Mouse (Mus musculus) C2C12 (cell line): Measurements from ENCODE around the gene Fbxo31. TPM values are rescaled to one million over a fixed set of nuclear protein-coding genes. Genes with fewer than 3 reads are reported as not detected.

ENCODE experiments used
- H3K27me3 ChIP-seq: one replicate; pipeline ENCODE4 v1.6.1; 2011; ENCODE audit not compliant: control insufficient read depth, insufficient read depth, insufficient read length
- H3K36me3 ChIP-seq: one replicate; pipeline ENCODE4 v1.6.1; 2011; ENCODE audit not compliant: control insufficient read depth, insufficient read depth
- H3K4me3 ChIP-seq: one replicate; pipeline ENCODE4 v1.5.1; 2011; ENCODE audit warnings: mild to moderate bottlenecking, control low read depth; ENCODE audit not compliant: poor library complexity, insufficient read depth, severe bottlenecking
- H3K79me2 ChIP-seq: one replicate; pipeline ENCODE4 v1.6.1; 2011; ENCODE audit not compliant: control insufficient read depth, insufficient read depth
- H3K79me3 ChIP-seq: one replicate; pipeline ENCODE4 v1.6.1; 2011; ENCODE audit warnings: low read depth, control low read depth
- H3ac ChIP-seq: one replicate; pipeline ENCODE3; 2011; ENCODE audit warnings: low read depth; ENCODE audit not compliant: control insufficient read depth, insufficient read length
- CEBPB ChIP-seq: IDR thresholded peaks from one replicate; pipeline ENCODE4 v1.6.1; 2011; ENCODE audit warnings: low read depth, mild to moderate bottlenecking, control low read depth, moderate library complexity
- CTCF ChIP-seq: IDR thresholded peaks from one replicate; pipeline ENCODE4 v1.5.1; 2011; ENCODE audit not compliant: control insufficient read depth, insufficient read depth, insufficient read length
- FOSL1 ChIP-seq: IDR thresholded peaks from one replicate; pipeline ENCODE4 v1.8.0; 2011; ENCODE audit warnings: mild to moderate bottlenecking, low read length; ENCODE audit not compliant: poor library complexity, insufficient read depth, severe bottlenecking
- MAX ChIP-seq: IDR thresholded peaks from one replicate; pipeline ENCODE4 v1.6.1; 2011; ENCODE audit warnings: mild to moderate bottlenecking, control low read depth
- MYOD1 ChIP-seq: IDR thresholded peaks from one replicate; pipeline ENCODE4 v1.6.1; 2011; ENCODE audit warnings: low read depth; ENCODE audit not compliant: control insufficient read depth, insufficient read length
- MYOG ChIP-seq: IDR thresholded peaks from one replicate; pipeline ENCODE4 v1.6.1; 2011; ENCODE audit not compliant: control insufficient read depth, insufficient read length; ENCODE audit errors: extremely low read depth
- USF1 ChIP-seq: IDR thresholded peaks from one replicate; pipeline ENCODE4 v1.6.1; 2011; ENCODE audit warnings: low read depth, mild to moderate bottlenecking, control low read depth, moderate library complexity
- polyA plus RNA-seq: library from polyadenylated mRNA; unstranded; fragments of >200 nt; fragmentation: generic; extraction: Trizol; gene quantifications from one replicate; pipeline ENCODE4 v1.2.1, GENCODE M21; 2012; ENCODE audit warnings: missing spikeins

Gene Fbxo31
- polyA plus RNA-seq, 1 experiment: 9.4 TPM

GRCm38 (mm10) chr8:121593293-121593692 is 14.7 kb upstream of the Fbxo31 start:
- H3K79me3 ChIP-seq: peaks cover 23% of the 10 kb centered on the region
- no peak overlapping the region for H3K4me3 ChIP-seq
- H3K27me3 ChIP-seq: no peaks in the 10 kb centered on the region
- peaks cover 34% of the 10 kb centered on the region for H3K36me3 ChIP-seq
- no peak overlapping the region for H3ac ChIP-seq
- H3K79me2 ChIP-seq: peaks cover 33% of the 10 kb centered on the region
- TF ChIP-seq CEBPB (no peak), CTCF (no peak), MAX (no peak), MYOG (no peak), FOSL1 (no peak)

GRCm38 (mm10) chr8:121591178-121592066 is 12.8 kb upstream of the Fbxo31 start:
- Histone ChIP-seq H3K79me2 (peaks cover 33% of the 10 kb centered on the region), H3ac (peak overlapping the region; percentile 88), H3K79me3 (peaks cover 23% of the 10 kb centered on the region), H3K36me3 (peaks cover 21% of the 10 kb centered on the region), H3K4me3 (peak overlapping the region; percentile 80), H3K27me3 (no peaks in the 10 kb centered on the region)
- TF ChIP-seq USF1 (peak; percentile 60), CEBPB (no peak)

- peak within 1 kb of the TSS; percentile 88 for H3ac ChIP-seq
- H3K79me3 ChIP-seq: peaks cover 23% of the 10 kb centered on the region
- peak within 1 kb of the TSS; percentile 80 for H3K4me3 ChIP-seq
- peaks cover 12% of the 10 kb centered on the region for H3K36me3 ChIP-seq
- H3K79me2 ChIP-seq: peaks cover 33% of the 10 kb centered on the region
- no peak for TF ChIP-seq MYOD1
- peak; percentile 87 for TF ChIP-seq MAX
- TF ChIP-seq USF1: peak; percentile 76
- TF ChIP-seq MYOG: no peak
- no peaks in the 10 kb centered on the region for H3K27me3 ChIP-seq
These were observed 11.9 kb upstream of the Fbxo31 start, which contains the start of gene Map1lc3b for GRCm38 (mm10) chr8:121590203-121591177. Map1lc3b (plus strand) TSS chr8:121590361.

- Histone ChIP-seq H3K4me3 (no peak overlapping the region), H3K79me3 (peaks cover 23% of the 10 kb centered on the region), H3K79me2 (peaks cover 33% of the 10 kb centered on the region), H3K36me3 (peaks cover 3% of the 10 kb centered on the region), H3K27me3 (no peaks in the 10 kb centered on the region), H3ac (no peak overlapping the region)
- TF ChIP-seq CTCF: no peak
- TF ChIP-seq MYOG: no peak
- no peak for TF ChIP-seq CEBPB
- no peak for TF ChIP-seq MYOD1
These were observed 10.7 kb upstream of the Fbxo31 start for GRCm38 (mm10) chr8:121589205-121589726.

- Histone ChIP-seq H3ac (no peak overlapping the region), H3K36me3 (peaks cover 3% of the 10 kb centered on the region), H3K4me3 (no peak overlapping the region), H3K79me2 (peaks cover 33% of the 10 kb centered on the region), H3K27me3 (no peaks in the 10 kb centered on the region), H3K79me3 (peaks cover 23% of the 10 kb centered on the region)
- no peak for TF ChIP-seq MYOD1
- TF ChIP-seq USF1: no peak
- TF ChIP-seq CEBPB: no peak
- no peak for TF ChIP-seq MYOG
- no peak for TF ChIP-seq FOSL1
- TF ChIP-seq CTCF: no peak
- TF ChIP-seq MAX: no peak
These were observed 10.1 kb upstream of the Fbxo31 start for GRCm38 (mm10) chr8:121588750-121589149.
